Mouse (Mus musculus) cortical plate, adult 2 months (tissue): Measurements from ENCODE around the gene Rnf41. TPM values are rescaled to one million over a fixed set of nuclear protein-coding genes. Genes with fewer than 3 reads are reported as not detected.

Experiments used
- H3K27ac ChIP-seq: fragments of 200-500 bp; 2 replicates; pipeline ENCODE4 v1.5.1; 2012; ENCODE audit warnings: low read length, control low read depth, inconsistent platforms; ENCODE audit not compliant: insufficient read depth
- H3K4me1 ChIP-seq: fragments of 200-500 bp; 2 replicates; pipeline ENCODE4 v1.6.1; 2011; ENCODE audit warnings: low read length; ENCODE audit not compliant: control insufficient read depth, insufficient read depth
- H3K4me3 ChIP-seq: fragments of 200-500 bp; 2 replicates; pipeline ENCODE4 v1.5.1; 2011; ENCODE audit warnings: mild to moderate bottlenecking, low read length, control low read depth; ENCODE audit not compliant: insufficient read depth
- CTCF ChIP-seq: fragments of 200-500 bp; IDR thresholded peaks from 2 replicates; pipeline ENCODE4 v1.5.1; 2011; ENCODE audit warnings: mild to moderate bottlenecking, control low read depth, low read length; ENCODE audit not compliant: insufficient read depth; ENCODE audit errors: extremely low read depth
- POLR2A ChIP-seq: fragments of 200-500 bp; IDR thresholded peaks from 2 replicates; pipeline ENCODE4 v1.6.1; 2011; ENCODE audit warnings: mild to moderate bottlenecking, low read length, control low read depth; ENCODE audit not compliant: insufficient read depth; ENCODE audit errors: extremely low read depth
- polyA plus RNA-seq: library from polyadenylated mRNA; depleted of rRNA; stranded (reverse); fragments of >200 nt; gene quantifications from 2 replicates; pipeline ENCODE4 v1.2.3, GENCODE M21; 2012

The Rnf41 gene
- polyA plus RNA-seq, 1 experiment: 78.2 TPM

DNA sequence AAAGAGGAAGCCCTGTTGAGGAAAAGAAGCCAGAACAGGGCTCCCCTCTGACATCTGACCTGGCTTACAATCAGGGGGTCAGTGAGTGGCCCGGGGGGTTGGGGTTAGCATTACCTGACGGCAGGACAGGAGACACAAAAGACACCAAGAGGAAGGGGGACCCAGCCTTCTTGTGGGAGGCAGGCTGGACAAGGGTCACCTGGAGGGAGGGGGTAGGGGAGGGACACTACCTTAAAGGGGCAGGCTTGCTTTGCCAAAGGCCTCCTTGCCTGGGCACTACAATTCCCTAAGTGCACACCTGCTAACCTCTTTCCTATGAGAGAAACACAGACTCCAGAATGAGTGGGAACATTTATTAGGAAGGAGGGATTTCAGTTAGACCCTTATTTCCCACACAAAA lies 10.4 kb upstream of the Rnf41 start, which contains the start of gene Slc39a5:
TSS of gene Slc39a5 (minus strand) at position 174 of the 400 bp plus-strand sequence.
- H3K4me1 ChIP-seq: no peaks in the 10 kb centered on the region
- H3K27ac ChIP-seq: no peak within 1 kb of the TSS
- no peak within 1 kb of the TSS for H3K4me3 ChIP-seq
- no peak for TF ChIP-seq POLR2A
- TF ChIP-seq CTCF: no peak

DNA sequence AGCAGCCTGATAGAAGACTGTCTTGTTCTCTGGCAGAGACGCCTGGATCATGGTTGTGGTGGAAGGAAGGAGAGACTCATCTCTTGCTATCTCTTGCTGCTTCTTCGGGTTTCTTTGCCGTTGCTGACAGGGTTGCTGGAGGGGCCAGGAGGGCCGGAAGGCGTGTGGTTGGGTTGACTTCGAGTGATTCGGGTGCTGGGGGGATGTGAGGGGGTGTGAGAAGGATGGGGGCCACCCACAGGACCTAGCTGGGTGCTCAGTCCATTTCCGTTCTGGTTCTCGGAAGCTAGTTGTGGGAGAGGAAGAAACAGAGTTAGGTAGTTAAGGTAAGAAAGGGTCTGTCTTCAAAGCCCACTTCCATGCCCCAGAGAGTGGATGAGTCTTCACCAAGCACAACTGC lies 9.8 kb upstream of the Rnf41 start:
- Histone ChIP-seq H3K27ac (no peak overlapping the region), H3K4me1 (no peaks in the 10 kb centered on the region), H3K4me3 (no peak overlapping the region)
- TF ChIP-seq CTCF: no peak
- TF ChIP-seq POLR2A: no peak

DNA sequence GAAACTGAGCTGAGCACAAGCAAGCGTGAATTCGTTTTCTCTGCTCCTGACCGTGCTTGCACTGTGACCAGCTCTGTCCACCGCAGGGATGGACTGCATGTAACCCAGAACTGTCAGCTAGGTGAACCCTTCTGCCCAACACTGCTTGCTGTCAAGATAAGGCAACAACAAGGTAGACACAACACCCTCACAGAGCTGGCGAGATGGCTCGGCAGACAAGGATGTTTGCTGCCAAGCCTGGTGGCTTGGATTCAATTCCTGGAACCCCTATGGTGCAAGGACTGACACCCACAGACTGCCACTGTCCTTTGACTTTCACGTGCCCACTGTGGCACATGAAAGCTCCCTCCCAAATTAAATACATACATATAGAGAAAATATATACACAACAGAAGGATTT lies 7.5 kb upstream of the Rnf41 start:
- no peaks in the 10 kb centered on the region for H3K4me1 ChIP-seq
- no peak overlapping the region for H3K27ac ChIP-seq
- TF ChIP-seq POLR2A: no peak
- no peak for TF ChIP-seq CTCF
- H3K4me3 ChIP-seq: no peak overlapping the region

DNA sequence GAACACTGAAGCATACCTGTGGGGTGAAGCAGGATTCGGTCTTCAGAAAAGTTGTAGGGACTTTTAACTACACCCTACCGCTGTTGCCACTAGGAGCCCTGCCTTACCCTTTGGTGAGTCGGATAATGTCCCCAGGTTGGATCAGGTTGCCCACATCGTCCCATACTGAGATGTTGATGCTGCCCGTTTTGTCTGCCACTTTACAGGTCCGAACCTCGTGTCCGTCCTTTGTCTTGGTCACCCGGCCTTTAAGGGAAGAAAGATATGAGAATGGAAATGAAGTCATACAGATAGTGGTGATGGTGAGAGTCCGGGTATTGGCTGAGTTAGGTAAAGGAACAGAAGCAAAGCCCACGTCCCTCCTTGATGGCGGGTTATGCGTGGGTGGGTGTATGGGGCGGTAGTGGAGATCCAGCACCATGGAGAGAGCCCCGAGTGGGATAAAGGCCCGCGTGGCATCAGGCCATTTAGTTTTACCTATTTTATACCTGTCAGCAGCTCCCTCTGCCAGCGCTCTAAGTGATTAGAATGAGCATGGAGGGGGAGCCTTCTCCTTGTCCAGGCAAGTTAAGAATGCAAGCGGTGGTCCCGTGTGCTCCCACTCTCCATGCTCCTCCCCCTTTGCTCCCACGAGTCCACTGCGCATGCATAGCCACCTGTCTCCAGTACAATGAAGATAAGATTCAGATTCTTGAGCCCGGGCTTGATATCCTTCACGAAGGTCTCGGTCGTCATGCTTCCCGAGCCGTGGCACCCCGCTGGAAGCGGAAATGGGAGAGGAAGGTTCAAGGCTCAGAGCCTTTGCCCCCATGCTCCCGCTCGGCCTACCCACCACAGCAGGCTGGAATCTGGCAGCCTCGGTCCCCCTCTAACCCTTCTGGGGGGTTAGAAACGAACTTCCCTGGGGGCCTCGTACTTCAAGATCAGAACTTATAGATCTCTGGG lies 2.6 kb upstream of the Rnf41 start:
- Histone ChIP-seq H3K4me1 (peaks cover 7% of the 10 kb centered on the region; the same call in 1 of the 2 replicates), H3K4me3 (peak overlapping the region; percentile 78), H3K27ac (peak overlapping the region; percentile 22; the same call in 1 of the 2 replicates)
- TF ChIP-seq CTCF (no peak), POLR2A (peak; percentile 39; the same call in 1 of the 2 replicates)

DNA sequence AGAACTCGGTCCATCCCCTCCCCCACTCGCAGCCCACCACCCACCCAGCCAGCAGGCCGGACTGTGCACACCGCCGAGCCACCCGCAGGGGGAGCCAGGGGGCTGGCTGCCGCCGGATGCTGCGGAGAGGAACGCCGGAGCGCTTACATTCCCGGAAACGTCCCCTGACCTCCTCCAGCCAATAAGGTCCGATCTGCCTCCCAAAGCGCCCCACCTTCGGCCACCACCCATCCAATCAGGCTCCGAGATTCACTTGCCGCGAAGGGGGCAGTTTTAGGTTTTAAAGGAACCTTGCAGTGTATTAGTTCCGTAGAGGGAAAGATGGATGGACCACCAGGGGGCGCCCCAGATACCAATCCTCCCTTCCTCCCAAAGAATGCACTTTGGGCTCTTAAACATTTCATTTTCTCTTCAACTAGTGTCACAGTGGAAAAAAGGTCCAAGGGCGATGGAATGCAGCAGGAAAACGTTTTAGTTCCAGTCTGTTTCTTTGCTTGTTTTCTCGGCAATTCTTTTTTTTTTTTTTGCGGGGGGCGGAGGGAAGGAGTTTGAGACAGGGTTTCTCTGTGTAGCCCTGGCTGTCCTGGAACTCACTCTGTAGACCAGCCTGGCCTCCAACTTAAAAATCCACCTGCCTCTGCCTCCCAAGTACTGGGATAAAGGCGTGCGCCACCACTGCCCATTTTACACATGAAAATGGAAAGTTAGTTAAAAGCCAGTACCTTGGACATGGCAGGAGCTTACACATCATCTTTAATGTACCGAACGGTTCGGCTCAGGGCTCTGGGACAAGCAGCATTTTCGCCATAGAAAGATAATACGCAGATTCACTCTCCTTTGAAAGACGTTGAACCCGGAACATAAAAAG lies 1.5 kb upstream of the Rnf41 start:
- peaks cover 7% of the 10 kb centered on the region; the same call in 1 of the 2 replicates for H3K4me1 ChIP-seq
- peak overlapping the region; percentile 78 for H3K4me3 ChIP-seq
- TF ChIP-seq CTCF (peak; percentile 66), POLR2A (peak; percentile 64; the same call in 1 of the 2 replicates)
- peak overlapping the region; percentile 44; the same call in 1 of the 2 replicates for H3K27ac ChIP-seq

DNA sequence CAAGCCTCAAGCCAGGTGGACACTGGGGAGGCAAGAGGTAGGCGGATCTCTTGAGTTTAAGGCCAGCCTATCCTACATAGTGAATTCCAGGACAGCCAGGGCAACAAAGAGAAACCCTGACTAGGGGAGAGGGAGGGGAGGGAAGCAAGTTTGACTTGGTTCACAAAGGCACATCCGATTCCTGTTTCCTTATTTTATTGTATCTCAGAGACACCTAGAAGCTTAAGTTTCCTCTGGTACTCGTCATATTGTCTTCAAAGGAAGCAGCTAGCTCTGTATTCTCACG lies 954 bp upstream of the Rnf41 start:
- Histone ChIP-seq H3K27ac (peak overlapping the region; percentile 44; the same call in 1 of the 2 replicates), H3K4me3 (peak overlapping the region; percentile 78; the same call in 1 of the 2 replicates), H3K4me1 (peaks cover 7% of the 10 kb centered on the region; the same call in 1 of the 2 replicates)
- TF ChIP-seq POLR2A (no peak), CTCF (no peak)

DNA sequence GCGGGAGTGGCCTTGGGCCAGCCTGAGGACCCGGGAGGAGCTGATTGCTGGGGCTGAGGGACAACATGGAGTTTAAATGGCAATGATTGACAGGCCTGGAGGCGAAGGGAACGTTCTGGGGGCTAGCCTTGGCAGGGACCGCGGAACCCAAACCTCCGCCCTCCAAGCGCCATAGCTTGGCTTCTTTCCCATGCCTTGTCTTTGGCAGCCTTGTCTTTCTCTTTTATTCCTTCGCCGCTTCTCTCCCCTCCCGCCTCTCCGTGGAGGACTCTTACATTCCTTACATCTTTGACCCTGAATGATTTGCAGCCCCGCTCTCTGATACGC lies 561 bp downstream of the Rnf41 start:
- TF ChIP-seq POLR2A: no peak
- TF ChIP-seq CTCF: no peak
- H3K4me1 ChIP-seq: peaks cover 7% of the 10 kb centered on the region; the same call in 1 of the 2 replicates
- H3K4me3 ChIP-seq: peak overlapping the region; percentile 78

DNA sequence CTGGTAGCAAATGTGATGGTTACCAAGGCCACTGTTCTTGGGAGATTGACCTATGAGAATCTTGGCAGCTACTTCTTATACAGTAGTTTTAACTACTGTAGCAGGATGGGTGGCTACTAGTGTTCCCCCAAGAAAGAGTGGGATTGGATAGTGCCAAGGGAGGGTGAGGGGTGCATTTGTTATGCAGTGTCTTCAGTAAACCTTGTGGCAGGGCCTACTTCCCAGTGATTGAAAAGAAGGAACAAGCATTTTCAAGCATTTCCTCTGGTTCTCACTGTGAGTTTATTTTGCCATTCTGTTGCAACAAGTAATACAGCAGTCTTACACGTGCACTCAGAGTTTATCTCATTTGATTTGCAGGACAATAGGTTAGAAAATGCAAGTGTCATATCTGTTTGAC lies 1.1 kb downstream of the Rnf41 start:
- H3K4me1 ChIP-seq: peaks cover 7% of the 10 kb centered on the region; the same call in 1 of the 2 replicates
- no peak for TF ChIP-seq CTCF
- TF ChIP-seq POLR2A: no peak
- H3K27ac ChIP-seq: no peak overlapping the region
- H3K4me3 ChIP-seq: peak overlapping the region; percentile 78

More for the DNA sequence above, 561 bp downstream of the Rnf41 start:
- 0 out of 2 replicates have a peak overlapping the region, but pooled peaks have one; percentile 32 for H3K27ac ChIP-seq

DNA sequence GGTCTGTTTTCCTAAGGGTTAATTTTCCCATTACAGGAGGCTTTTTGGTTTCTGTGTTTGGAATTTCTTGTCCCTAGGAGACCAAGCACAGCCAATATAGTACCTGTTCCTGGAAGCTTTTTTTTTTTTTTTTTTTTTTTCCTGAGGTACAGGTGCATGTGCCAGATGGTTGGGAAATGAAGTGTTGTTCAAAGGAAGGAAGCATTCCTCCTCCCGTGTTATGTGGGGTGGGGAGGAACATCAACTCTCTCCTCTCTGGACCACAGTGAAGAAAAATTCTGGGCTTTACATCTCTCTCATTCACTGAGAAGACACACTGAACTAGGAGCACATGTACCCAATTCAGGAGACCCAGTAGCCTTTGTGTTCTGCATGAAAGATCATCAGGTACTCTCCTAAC lies 1.6 kb downstream of the Rnf41 start:
- Histone ChIP-seq H3K4me1 (peaks cover 7% of the 10 kb centered on the region; the same call in 1 of the 2 replicates), H3K27ac (no peak overlapping the region), H3K4me3 (peak overlapping the region; percentile 78; the same call in 1 of the 2 replicates)
- TF ChIP-seq POLR2A (no peak), CTCF (no peak)

DNA sequence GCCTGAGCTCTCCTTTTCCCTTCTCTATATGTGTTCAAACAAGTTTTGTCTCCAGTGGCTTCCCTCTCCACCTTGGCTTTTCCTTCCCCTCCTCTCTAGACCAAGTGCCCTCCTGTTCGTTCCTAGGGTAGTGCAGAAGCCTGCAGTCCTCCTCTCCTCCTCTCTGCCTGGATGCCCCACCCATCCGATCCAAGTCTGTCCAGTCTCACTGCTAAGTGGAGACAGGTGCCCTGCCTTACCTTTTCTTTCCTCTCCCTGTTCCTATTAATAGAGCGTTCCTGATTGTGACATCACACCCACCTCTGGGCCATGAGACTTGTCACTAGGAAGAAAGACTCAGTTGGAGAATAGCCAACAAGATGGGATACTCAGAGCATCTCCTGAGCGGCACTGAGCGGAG lies 3.4 kb downstream of the Rnf41 start:
- peaks cover 7% of the 10 kb centered on the region; the same call in 1 of the 2 replicates for H3K4me1 ChIP-seq

More for the DNA sequence above, 3.4 kb downstream of the Rnf41 start:
- H3K4me3 ChIP-seq: no peak overlapping the region
- no peak overlapping the region for H3K27ac ChIP-seq
- TF ChIP-seq POLR2A: no peak
- TF ChIP-seq CTCF: no peak
